Mouse (Mus musculus) erythroblast, embryonic 14.5 days (primary cell): ENCODE results near the gene Mpv17.

Experiments
- GATA1 ChIP-seq: IDR thresholded peaks from 2 replicates; pipeline ENCODE4 v1.6.1; 2012; ENCODE audit warnings: low read length, inconsistent platforms, mixed read lengths
- TAL1 ChIP-seq: IDR thresholded peaks from 3 replicates; pipeline ENCODE4 v1.6.1; 2012; ENCODE audit warnings: low read length, inconsistent platforms, mixed read lengths

DNA sequence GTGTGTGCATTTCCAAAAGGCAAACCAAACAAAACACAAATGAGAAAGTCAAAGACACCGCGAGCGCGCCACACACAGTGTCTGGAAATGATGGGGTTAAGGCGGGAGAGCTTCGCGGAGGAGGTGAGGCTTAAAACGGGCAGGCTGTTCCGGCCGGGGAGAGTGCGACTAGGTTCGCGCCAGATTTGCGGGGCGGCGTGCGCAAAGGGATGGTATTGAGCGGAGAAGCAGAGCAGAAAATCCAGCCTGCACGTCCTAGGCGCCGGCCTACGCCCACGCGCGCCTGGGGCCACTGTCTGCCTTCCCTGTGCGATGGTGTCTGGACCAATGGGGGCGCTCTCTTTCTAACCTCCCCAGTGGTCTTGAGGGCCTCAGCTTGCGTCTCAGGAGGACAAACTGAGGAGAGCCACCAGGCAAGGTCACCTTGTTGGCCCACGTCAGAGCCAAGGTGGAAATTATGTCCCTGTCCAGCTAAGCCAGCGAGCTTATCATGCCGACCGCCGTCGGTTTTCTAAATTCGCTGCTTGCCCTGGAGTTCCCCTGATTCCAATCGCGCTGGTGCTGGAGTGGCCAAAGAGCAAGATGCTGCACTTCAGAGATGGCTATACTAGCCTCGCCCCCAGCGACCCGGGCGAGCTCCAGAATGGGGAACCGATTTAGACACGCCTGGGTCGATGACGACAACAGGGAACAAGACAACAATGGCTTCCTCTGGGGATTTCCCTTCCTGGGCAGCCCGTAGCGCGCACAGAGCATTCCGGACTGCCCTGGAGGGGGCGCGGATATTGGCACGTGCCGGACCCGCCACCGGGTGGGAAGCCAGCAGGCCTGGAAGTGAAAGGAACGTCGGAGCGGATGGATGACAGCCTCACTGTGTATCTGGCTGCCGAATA lies 59.0 kb downstream of the Mpv17 start:
- TF ChIP-seq TAL1 (no peak), GATA1 (no peak)
